Mouse (Mus musculus): ENCODE data around the gene Auts2. TPM values are rescaled to one million over a fixed set of nuclear protein-coding genes. Genes with fewer than 3 reads are reported as not detected.

Auts2 gene
- polyA plus RNA-seq, 1 experiment from 2014 or later, result 82.5 TPM

DNA sequence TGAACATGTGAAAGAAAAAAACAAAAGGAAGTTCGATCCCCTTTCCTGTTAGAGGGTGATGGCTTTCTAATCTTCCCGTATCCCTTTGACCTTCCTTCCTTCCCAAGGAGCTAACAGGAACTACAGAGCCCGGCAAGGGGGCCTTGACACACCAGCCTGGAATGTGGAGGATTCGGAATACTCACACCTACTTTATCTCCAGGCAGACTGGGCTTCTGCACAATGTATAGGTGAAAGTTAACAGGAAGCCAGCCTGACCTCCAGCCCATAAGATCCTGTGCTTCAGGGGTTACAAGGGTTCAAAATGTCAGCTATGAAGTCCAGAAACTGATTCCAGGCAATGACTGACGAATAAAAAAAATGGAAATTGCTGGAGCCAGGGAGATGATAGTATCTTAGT is 906.7 kb downstream of the Auts2 start:
- no peak overlapping the region for H3K4me2 ChIP-seq (ENCODE audit: low read depth, low read length)
- no peak overlapping the region for H3K27ac ChIP-seq (ENCODE audit: low read depth, low read length)
- no peaks in the 10 kb centered on the region for H3K9me3 ChIP-seq (ENCODE audit: control insufficient read depth, low read length)
- no peak overlapping the region for H3K9ac ChIP-seq (replicated peaks; ENCODE audit: low read depth, low read length)
- peaks cover 11% of the 10 kb centered on the region; the same call in 1 of the 2 replicates for H3K4me1 ChIP-seq (ENCODE audit: control insufficient read depth, insufficient read depth, low read length)
- no peaks in the 10 kb centered on the region for H3K27me3 ChIP-seq (ENCODE audit: control insufficient read depth, insufficient read depth, low read length)
- no peak for ATAC-seq (ENCODE audit: low read depth)
- H3K36me3 ChIP-seq (ENCODE audit: control insufficient read depth, insufficient read depth, low read length), result no peaks in the 10 kb centered on the region
- no peak overlapping the region for H3K4me3 ChIP-seq (ENCODE audit: low read depth, low read length)
- WGBS, result 91% methylated on average over 5 of the region's 5 CpGs

- ATAC-seq (ENCODE audit: low read depth), result no peak
- no peak overlapping the region for H3K4me2 ChIP-seq (ENCODE audit: low read depth, low read length)
- H3K4me3 ChIP-seq (ENCODE audit: low read depth, low read length), result no peak overlapping the region
- no peaks in the 10 kb centered on the region for H3K9me3 ChIP-seq (ENCODE audit: control insufficient read depth, low read length)
- H3K27me3 ChIP-seq (ENCODE audit: control insufficient read depth, insufficient read depth, low read length), result no peaks in the 10 kb centered on the region
- WGBS, result 95% methylated on average over 7 of the region's 7 CpGs
- H3K4me1 ChIP-seq (ENCODE audit: control insufficient read depth, insufficient read depth, low read length), result peaks cover 22% of the 10 kb centered on the region; the same call in 1 of the 2 replicates
- no peaks in the 10 kb centered on the region for H3K36me3 ChIP-seq (ENCODE audit: control insufficient read depth, insufficient read depth, low read length)
- no peak overlapping the region for H3K9ac ChIP-seq (replicated peaks; ENCODE audit: low read depth, low read length)
- no peak overlapping the region for H3K27ac ChIP-seq (ENCODE audit: low read depth, low read length)
Measured at GRCm38 (mm10) chr5:131634731-131635130, 908.4 kb downstream of the Auts2 start.

DNA sequence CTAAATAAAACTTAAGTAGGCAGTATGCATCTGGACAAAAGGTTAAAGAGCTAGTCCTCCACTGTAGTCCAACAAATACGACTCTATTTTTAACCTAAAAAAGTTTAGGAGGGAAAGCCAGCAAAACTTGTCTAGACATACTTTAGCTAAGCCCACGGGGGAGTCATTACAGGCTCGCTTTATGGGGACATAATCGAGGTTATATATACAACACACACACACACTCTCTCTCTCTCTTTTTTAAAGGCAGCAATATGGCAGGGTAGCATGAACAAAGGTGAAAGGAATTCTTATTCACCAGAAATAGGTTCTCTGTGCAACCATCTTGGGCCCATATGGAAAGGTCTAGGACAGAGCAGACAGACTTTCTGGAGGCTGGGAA is 911.2 kb downstream of the Auts2 start:
- Histone ChIP-seq H3K9me3 (ENCODE audit: control insufficient read depth, low read length) (no peaks in the 10 kb centered on the region), H3K27me3 (ENCODE audit: control insufficient read depth, insufficient read depth, low read length) (no peaks in the 10 kb centered on the region), H3K4me2 (ENCODE audit: low read depth, low read length) (no peak overlapping the region), H3K36me3 (ENCODE audit: control insufficient read depth, insufficient read depth, low read length) (no peaks in the 10 kb centered on the region), H3K4me3 (ENCODE audit: low read depth, low read length) (no peak overlapping the region), H3K4me1 (ENCODE audit: control insufficient read depth, insufficient read depth, low read length) (peaks cover 22% of the 10 kb centered on the region; the same call in 1 of the 2 replicates), H3K27ac (ENCODE audit: low read depth, low read length) (no peak overlapping the region), H3K9ac (replicated peaks; ENCODE audit: low read depth, low read length) (no peak overlapping the region)
- ATAC-seq (ENCODE audit: low read depth), result no peak
- WGBS, result 30% methylated on average over 4 of the region's 4 CpGs

- no peak for ATAC-seq (ENCODE audit: low read depth)
- H3K27me3 ChIP-seq (ENCODE audit: control insufficient read depth, insufficient read depth, low read length), result no peaks in the 10 kb centered on the region
- H3K27ac ChIP-seq (ENCODE audit: low read depth, low read length), result peak overlapping the region; percentile 69
- H3K9me3 ChIP-seq (ENCODE audit: control insufficient read depth, low read length), result no peaks in the 10 kb centered on the region
- peaks cover 22% of the 10 kb centered on the region; the same call in 1 of the 2 replicates for H3K4me1 ChIP-seq (ENCODE audit: control insufficient read depth, insufficient read depth, low read length)
- H3K36me3 ChIP-seq (ENCODE audit: control insufficient read depth, insufficient read depth, low read length), result no peaks in the 10 kb centered on the region
- WGBS, result 26% methylated on average over 12 of the region's 12 CpGs
- H3K4me2 ChIP-seq (ENCODE audit: low read depth, low read length), result no peak overlapping the region
- no peak overlapping the region; the same call in 1 of the 2 replicates for H3K9ac ChIP-seq (replicated peaks; ENCODE audit: low read depth, low read length)
- no peak overlapping the region for H3K4me3 ChIP-seq (ENCODE audit: low read depth, low read length)
Measured at GRCm38 (mm10) chr5:131631038-131631997, 911.8 kb downstream of the Auts2 start.

DNA sequence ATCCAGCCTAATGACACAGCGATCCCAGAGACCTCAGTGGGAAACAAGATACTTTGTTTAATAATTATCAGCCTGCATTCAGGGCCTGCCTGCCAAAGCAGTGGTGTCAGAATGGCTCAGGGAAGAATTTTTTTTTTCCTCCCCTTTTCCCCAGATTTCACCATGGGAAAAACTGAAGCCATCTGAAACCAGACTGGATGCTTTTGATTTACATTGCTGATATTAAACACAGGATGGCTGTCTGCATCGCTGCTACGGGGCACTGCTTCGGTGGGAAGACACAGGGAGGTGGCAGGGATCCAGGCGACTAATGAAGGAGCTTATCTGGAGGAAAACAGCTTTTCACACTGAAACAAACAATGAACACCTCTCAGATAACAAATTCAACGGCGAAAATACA is 912.6 kb downstream of the Auts2 start:
- ATAC-seq (ENCODE audit: low read depth), result no peak
- Histone ChIP-seq H3K27ac (ENCODE audit: low read depth, low read length) (peak overlapping the region; percentile 69; the same call in 1 of the 2 replicates), H3K4me1 (ENCODE audit: control insufficient read depth, insufficient read depth, low read length) (peaks cover 22% of the 10 kb centered on the region; the same call in 1 of the 2 replicates), H3K9ac (replicated peaks; ENCODE audit: low read depth, low read length) (no peak overlapping the region), H3K4me3 (ENCODE audit: low read depth, low read length) (no peak overlapping the region), H3K9me3 (ENCODE audit: control insufficient read depth, low read length) (no peaks in the 10 kb centered on the region), H3K27me3 (ENCODE audit: control insufficient read depth, insufficient read depth, low read length) (no peaks in the 10 kb centered on the region), H3K4me2 (ENCODE audit: low read depth, low read length) (no peak overlapping the region), H3K36me3 (ENCODE audit: control insufficient read depth, insufficient read depth, low read length) (no peaks in the 10 kb centered on the region)
- 13% methylated on average over 7 of the region's 7 CpGs for WGBS

DNA sequence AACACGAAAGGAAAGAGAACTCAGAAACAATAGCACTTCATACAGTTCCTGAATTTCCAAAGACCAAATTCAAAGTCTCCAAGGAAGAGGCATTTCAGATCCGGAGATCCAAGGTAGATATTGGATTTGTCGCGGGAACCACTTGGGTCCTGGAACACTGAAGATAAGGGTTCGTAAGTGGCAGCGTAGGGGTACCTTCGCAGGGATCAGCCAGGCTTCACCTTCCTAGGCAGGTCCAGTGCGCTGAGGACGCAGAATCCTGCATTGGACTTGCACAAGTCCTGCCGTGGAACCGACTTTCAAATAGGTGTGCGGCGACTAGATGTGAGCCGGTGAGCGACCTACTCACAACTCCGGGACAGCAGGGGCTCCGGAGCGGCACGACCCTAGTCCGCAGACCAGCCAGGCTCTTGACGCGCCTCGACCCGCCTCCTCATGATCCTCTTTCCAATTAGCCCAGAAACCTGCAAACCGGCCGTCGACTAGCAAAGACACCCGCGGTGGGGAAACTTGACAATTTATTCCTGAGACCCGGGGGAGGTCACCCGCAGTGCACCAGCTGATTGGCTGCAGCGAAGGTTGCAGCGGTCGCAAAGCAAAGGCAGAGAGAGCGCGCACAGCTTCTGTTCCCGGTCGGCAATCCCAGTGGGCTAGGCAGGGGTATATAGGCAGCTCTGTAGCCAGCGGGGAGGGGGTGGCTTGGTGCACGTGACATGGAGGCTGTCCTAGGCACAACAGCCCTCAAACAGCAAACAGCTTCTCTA is 926.8 kb downstream of the Auts2 start:
- 1% methylated on average over 40 of the region's 40 CpGs for WGBS
- Histone ChIP-seq H3K27me3 (ENCODE audit: control insufficient read depth, insufficient read depth, low read length) (no peaks in the 10 kb centered on the region), H3K4me1 (ENCODE audit: control insufficient read depth, insufficient read depth, low read length) (peaks cover 12% of the 10 kb centered on the region), H3K36me3 (ENCODE audit: control insufficient read depth, insufficient read depth, low read length) (no peaks in the 10 kb centered on the region), H3K4me3 (ENCODE audit: low read depth, low read length) (peak overlapping the region; percentile 34), H3K9me3 (ENCODE audit: control insufficient read depth, low read length) (no peaks in the 10 kb centered on the region), H3K9ac (replicated peaks; ENCODE audit: low read depth, low read length) (peak overlapping the region; percentile 46; the same call in 1 of the 2 replicates), H3K4me2 (ENCODE audit: low read depth, low read length) (peak overlapping the region; percentile 49), H3K27ac (ENCODE audit: low read depth, low read length) (no peak overlapping the region; the same call in none of the 2 replicates)
- peak; percentile 74 for ATAC-seq (ENCODE audit: low read depth)

DNA sequence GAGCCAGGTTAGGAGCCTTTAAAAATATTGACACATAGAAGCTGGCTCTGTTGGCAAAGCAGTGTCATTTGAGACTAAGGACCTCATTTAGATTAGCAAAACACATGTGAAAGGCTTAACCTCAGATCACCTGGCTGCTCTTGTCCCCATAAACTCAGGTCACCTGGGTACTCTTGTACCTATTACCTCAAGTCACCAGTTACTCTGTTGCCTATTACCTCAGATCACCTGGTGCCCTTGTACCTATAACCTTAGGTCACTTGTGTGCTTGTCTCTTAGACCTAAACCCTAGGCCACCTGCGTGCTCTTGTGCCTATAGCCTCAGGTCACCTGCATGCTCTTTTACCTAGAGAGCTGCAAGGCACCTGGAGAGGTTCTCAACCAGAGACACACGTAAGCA is 928.9 kb downstream of the Auts2 start:
- no peak overlapping the region for H3K27ac ChIP-seq (ENCODE audit: low read depth, low read length)
- ATAC-seq (ENCODE audit: low read depth), result no peak
- H3K9me3 ChIP-seq (ENCODE audit: control insufficient read depth, low read length), result no peaks in the 10 kb centered on the region
- H3K4me1 ChIP-seq (ENCODE audit: control insufficient read depth, insufficient read depth, low read length), result peaks cover 16% of the 10 kb centered on the region
- peak overlapping the region; percentile 49 for H3K4me2 ChIP-seq (ENCODE audit: low read depth, low read length)
- 80% methylated on average over 2 of the region's 2 CpGs for WGBS
- peak overlapping the region; percentile 33; the same call in 1 of the 2 replicates for H3K9ac ChIP-seq (replicated peaks; ENCODE audit: low read depth, low read length)
- no peaks in the 10 kb centered on the region for H3K27me3 ChIP-seq (ENCODE audit: control insufficient read depth, insufficient read depth, low read length)
- no peaks in the 10 kb centered on the region for H3K36me3 ChIP-seq (ENCODE audit: control insufficient read depth, insufficient read depth, low read length)
- peak overlapping the region; percentile 34 for H3K4me3 ChIP-seq (ENCODE audit: low read depth, low read length)

GRCm38 (mm10) chr5:131613301-131613700 is 929.8 kb downstream of the Auts2 start:
- Histone ChIP-seq H3K9ac (replicated peaks; ENCODE audit: low read depth, low read length) (no peak overlapping the region), H3K27me3 (ENCODE audit: control insufficient read depth, insufficient read depth, low read length) (no peaks in the 10 kb centered on the region), H3K9me3 (ENCODE audit: control insufficient read depth, low read length) (no peaks in the 10 kb centered on the region), H3K4me2 (ENCODE audit: low read depth, low read length) (peak overlapping the region; percentile 49), H3K36me3 (ENCODE audit: control insufficient read depth, insufficient read depth, low read length) (no peaks in the 10 kb centered on the region), H3K27ac (ENCODE audit: low read depth, low read length) (no peak overlapping the region), H3K4me1 (ENCODE audit: control insufficient read depth, insufficient read depth, low read length) (peaks cover 16% of the 10 kb centered on the region), H3K4me3 (ENCODE audit: low read depth, low read length) (peak overlapping the region; percentile 34)
- WGBS, result 66% methylated on average over 3 of the region's 3 CpGs
- no peak for ATAC-seq (ENCODE audit: low read depth)

Measured in neural tube, embryonic 14.5 days (tissue).